Mouse (Mus musculus): ENCODE measurements around the gene Gm7534. TPM values are rescaled to one million over a fixed set of nuclear protein-coding genes. Genes with fewer than 3 reads are reported as not detected.
A peak's percentile ranks its signal among the peaks of the same experiment; 100 is the strongest.

The Gm7534 gene
- total RNA-seq (2021) = not detected
- long read RNA-seq, experiment 1 = 0 reads
- long read RNA-seq, experiment 2 = 0 reads

- DNase-seq (ENCODE audit: low spot score in 2 of 2) = no peak
Observed at GRCm38 (mm10) chr4:134202904-134203303, at the start of gene Gm7534. Gene Gm7534 (minus strand): TSS chr4:134203004.

- DNase-seq (ENCODE audit: low spot score in 2 of 2) = no peak
Observed at GRCm38 (mm10) chr4:134252131-134252910, 49.5 kb upstream of the Gm7534 start.

GRCm38 (mm10) chr4:134251241-134252130, 48.7 kb upstream of the Gm7534 start:
- DNase-seq (ENCODE audit: low spot score in 2 of 2) = no peak

- DNase-seq (ENCODE audit: low spot score in 2 of 2) = no peak
Observed at GRCm38 (mm10) chr4:134250930-134251240, 48.1 kb upstream of the Gm7534 start.

- no peak for DNase-seq (ENCODE audit: low spot score in 2 of 2)
Observed at GRCm38 (mm10) chr4:134250116-134250929, 47.5 kb upstream of the Gm7534 start.

- DNase-seq (ENCODE audit: low spot score in 2 of 2) = peak; percentile 46 to 55
Observed at GRCm38 (mm10) chr4:134249651-134250050, 46.8 kb upstream of the Gm7534 start.

GRCm38 (mm10) chr4:134246719-134247258, 44.0 kb upstream of the Gm7534 start, which contains the start of gene Gm30191:
Gene Gm30191 (plus strand): TSS chr4:134246935.
- DNase-seq (ENCODE audit: low spot score in 2 of 2) = no peak

- no peak for DNase-seq (ENCODE audit: low spot score in 2 of 2)
Observed at GRCm38 (mm10) chr4:134246256-134246655, 43.5 kb upstream of the Gm7534 start.

- DNase-seq (ENCODE audit: low spot score in 2 of 2) = peak; percentile 87 to 91
Observed at GRCm38 (mm10) chr4:134245148-134245843, 42.5 kb upstream of the Gm7534 start, which contains the start of gene Zfp593. Gene Zfp593 (minus strand): TSS chr4:134245592.

GRCm38 (mm10) chr4:134243516-134244250, 40.9 kb upstream of the Gm7534 start, which contains the start of gene E130218I03Rik:
Gene E130218I03Rik (plus strand): TSS chr4:134243662.
- no peak for DNase-seq (ENCODE audit: low spot score in 2 of 2)

- no peak for DNase-seq (ENCODE audit: low spot score in 2 of 2)
Observed at GRCm38 (mm10) chr4:134238686-134239085, 35.9 kb upstream of the Gm7534 start.

- DNase-seq (ENCODE audit: low spot score in 2 of 2) = peak; percentile 49 to 72
Observed at GRCm38 (mm10) chr4:134238279-134238651, 35.5 kb upstream of the Gm7534 start, which contains the start of gene Cnksr1. Gene Cnksr1 (minus strand): TSS chr4:134238399.

- DNase-seq (ENCODE audit: low spot score in 2 of 2) = no peak
Observed at GRCm38 (mm10) chr4:134237582-134238278, 34.9 kb upstream of the Gm7534 start.

GRCm38 (mm10) chr4:134234876-134235275, 32.1 kb upstream of the Gm7534 start:
- DNase-seq (ENCODE audit: low spot score in 2 of 2) = no peak

GRCm38 (mm10) chr4:134230431-134230830, 27.6 kb upstream of the Gm7534 start:
- no peak for DNase-seq (ENCODE audit: low spot score in 2 of 2)

- no peak for DNase-seq (ENCODE audit: low spot score in 2 of 2)
Observed at GRCm38 (mm10) chr4:134227194-134227593, 24.4 kb upstream of the Gm7534 start, which contains the start of gene Catsper4. Gene Catsper4 (minus strand): TSS chr4:134227383.

- DNase-seq (ENCODE audit: low spot score in 2 of 2) = no peak
Observed at GRCm38 (mm10) chr4:134222793-134223600, 20.2 kb upstream of the Gm7534 start.
